Comparison of ENCODE assay signal across 9 mouse cellular contexts in the genomic region with DNA sequence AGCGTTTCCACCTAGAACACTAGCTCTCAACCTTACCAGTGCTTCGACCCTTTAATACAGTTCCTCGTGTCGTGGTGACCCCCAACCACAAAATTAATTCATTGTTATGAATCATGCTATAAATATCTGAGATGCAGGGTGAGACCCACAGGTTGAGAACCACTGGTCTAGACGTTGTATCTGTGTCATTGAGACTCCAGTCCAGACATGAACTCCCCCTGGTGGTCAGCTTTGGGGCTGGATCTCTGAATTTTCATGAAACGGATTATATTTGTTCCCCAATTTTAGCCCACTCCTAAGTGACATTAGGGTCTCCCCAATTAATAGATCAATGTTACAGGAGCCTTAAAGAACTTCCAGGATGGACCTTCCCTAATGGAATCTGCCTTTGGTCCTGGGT.
A peak's percentile ranks its signal among the peaks of the same experiment; 100 is the strongest.
DNase-seq lines count a peak whose midpoint lies in the region; ATAC-seq lines count a peak whose summit lies in the region.
"Had no signal": no experiment of that assay in that cellular context is flagged by ENCODE, and none has a peak within 500 bp of the region (broad histone marks: within the 10 kb centered on the region; RNA-seq: fewer than 3 reads in every experiment).

No protein-coding gene starts in this region.

- H3K9ac ChIP-seq in kidney, embryonic 16.5 days (replicated peaks; ENCODE audit: low read length) = no peak overlapping the region

- H3K4me3 ChIP-seq in kidney, embryonic 16.5 days (ENCODE audit: low read length) = no peak overlapping the region
- H3K4me3 ChIP-seq: myocyte had no signal

- no peak for ATAC-seq in CD4-positive, CD25-positive, alpha-beta regulatory T cell, adult 4 months
- no peak for ATAC-seq in kidney, embryonic 16.5 days (ENCODE audit: low FRiP score, low TSS enrichment)

- no peak overlapping the region for H3K4me2 ChIP-seq in kidney, embryonic 16.5 days (replicated peaks; ENCODE audit: low read depth, low read length)

- H3K4me1 ChIP-seq in kidney, embryonic 16.5 days (ENCODE audit: insufficient read depth, low read length) = no peaks in the 10 kb centered on the region

- DNase-seq in CD4-positive, CD25-positive, alpha-beta regulatory T cell, adult 2 months (ENCODE audit: low read depth, low spot score) = peak; percentile 42
- peak; percentile 60 for DNase-seq in kidney, adult 9 months
- peak; percentile 35 for DNase-seq in ES-CJ7 (ENCODE audit: low read depth, low spot score)
- DNase-seq in cerebellum, postnatal 36 days = peak; percentile 58 to 68
- DNase-seq in layer of hippocampus, postnatal 36 days = peak; percentile 16 to 31
- peak; percentile 40 for DNase-seq in retina, postnatal 7 days (ENCODE audit: low read depth, low spot score)

- H3K36me3 ChIP-seq in kidney, embryonic 16.5 days (ENCODE audit: insufficient read depth, low read length) = no peaks in the 10 kb centered on the region

- no peaks in the 10 kb centered on the region for H3K27me3 ChIP-seq in kidney, embryonic 16.5 days (ENCODE audit: insufficient read depth, low read length)

- H3K9me3 ChIP-seq in kidney, embryonic 16.5 days (ENCODE audit: low read length) = peaks cover 6% of the 10 kb centered on the region; the same call in 1 of the 2 replicates

- H3K27ac ChIP-seq in kidney, embryonic 16.5 days (ENCODE audit: low read length) = no peak overlapping the region

- 73% methylated on average over 6 of the region's 6 CpGs for WGBS in kidney, embryonic 16.5 days
